Mouse (Mus musculus): ENCODE data around the gene Kcng1.

Gene Kcng1

DNA sequence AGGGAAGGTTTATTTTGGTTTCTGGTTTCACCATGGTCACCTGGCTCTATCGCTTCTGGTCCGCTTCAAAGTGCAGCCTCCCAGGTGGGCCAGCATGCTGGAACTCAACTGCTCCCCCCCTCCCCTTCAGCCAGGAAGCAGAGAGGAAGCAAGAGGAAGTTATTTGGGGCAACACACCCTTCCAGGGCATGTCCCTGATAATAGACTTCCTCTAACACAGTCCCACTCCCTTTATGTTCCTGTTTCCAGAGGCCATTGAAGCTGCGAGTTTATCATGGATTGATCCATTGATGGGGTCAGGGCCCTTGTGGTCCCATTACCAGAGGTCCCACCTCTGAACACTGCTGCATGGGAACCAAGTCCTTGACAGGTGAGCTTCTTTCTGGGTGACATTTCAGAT lies 21.4 kb downstream of the Kcng1 start:
- DNase-seq (ENCODE audit: low spot score): no peak

DNA sequence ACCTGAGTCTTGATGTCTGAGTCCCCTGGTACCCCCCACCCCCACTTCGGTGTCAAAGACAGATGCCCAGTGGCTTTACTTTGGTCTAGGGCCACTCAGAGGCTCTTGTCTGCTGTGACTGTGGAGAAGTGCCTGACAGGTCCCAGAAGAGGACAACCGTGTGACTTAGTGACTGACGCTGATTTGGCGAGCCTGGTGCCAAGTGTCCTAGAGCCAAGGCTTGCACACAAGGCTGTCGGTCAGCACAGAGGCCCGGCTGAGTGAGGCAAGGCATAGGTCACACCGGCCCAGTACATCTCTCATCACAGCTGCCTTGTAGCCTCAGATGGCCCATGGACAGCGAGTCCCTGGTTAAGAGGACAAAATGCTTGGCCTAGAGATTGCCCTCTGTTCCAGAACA lies 22.5 kb downstream of the Kcng1 start:
- DNase-seq (ENCODE audit: low spot score): no peak

DNA sequence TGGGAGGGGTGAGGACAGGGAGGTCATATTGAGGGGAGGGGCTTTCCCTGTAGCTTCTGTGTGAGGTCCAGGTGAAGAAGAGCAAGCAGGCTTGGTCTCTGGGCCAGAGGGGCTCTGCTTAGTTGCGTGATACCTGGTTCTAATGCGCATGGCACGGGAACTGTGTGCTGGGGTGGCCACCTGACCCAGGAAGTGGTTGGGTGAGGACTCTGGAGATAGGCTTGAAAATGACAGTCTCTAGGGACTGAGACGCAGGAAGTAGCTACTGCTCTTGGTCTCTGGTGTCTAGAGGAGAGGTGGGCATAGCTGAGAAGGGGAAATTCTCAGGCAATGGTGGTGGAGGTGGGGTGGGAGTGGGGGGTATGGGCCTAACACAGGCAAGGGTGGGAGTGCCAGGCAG lies 24.3 kb downstream of the Kcng1 start:
- no peak for DNase-seq (ENCODE audit: low spot score)

DNA sequence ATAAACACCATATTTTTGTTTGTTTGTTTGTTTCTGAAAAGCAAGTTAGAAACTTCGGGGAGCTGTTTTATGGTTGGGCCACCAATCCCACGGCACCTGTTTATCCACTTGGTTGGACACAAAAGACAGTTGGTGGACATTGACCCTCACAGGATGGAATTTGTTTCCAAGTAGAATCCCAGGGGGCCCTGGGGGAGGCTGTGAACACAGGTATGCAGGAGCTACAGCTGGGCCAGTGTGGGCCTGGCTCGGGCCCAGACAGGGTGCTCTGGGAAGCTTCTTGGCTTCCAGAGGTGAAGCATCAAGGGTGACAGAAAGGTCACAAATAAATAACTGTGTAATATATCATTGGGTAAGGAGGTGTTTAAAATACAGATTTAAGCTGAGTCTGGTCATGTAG lies 25.0 kb downstream of the Kcng1 start:
- DNase-seq (ENCODE audit: low spot score): no peak

DNA sequence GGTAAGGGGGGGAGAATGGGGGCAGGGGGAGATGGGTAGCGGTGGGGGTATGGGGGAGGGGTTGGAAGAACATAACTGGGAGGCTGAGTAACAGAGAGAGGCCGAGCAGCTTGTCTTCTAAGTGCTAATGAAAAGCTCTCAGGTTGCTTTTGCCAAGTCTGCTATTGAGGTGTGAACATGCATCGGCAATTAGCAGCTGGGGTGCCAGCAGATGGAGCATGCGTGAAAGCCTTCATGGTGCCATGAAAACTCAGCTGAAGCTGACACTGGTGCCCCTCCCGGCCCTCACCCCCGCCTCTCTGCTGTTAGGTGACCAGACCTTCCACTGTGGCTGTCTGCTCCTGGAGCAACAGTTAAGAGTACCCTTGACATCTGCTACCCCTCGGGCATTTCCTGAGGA lies 27.7 kb downstream of the Kcng1 start:
- no peak for DNase-seq (ENCODE audit: low spot score)

DNA sequence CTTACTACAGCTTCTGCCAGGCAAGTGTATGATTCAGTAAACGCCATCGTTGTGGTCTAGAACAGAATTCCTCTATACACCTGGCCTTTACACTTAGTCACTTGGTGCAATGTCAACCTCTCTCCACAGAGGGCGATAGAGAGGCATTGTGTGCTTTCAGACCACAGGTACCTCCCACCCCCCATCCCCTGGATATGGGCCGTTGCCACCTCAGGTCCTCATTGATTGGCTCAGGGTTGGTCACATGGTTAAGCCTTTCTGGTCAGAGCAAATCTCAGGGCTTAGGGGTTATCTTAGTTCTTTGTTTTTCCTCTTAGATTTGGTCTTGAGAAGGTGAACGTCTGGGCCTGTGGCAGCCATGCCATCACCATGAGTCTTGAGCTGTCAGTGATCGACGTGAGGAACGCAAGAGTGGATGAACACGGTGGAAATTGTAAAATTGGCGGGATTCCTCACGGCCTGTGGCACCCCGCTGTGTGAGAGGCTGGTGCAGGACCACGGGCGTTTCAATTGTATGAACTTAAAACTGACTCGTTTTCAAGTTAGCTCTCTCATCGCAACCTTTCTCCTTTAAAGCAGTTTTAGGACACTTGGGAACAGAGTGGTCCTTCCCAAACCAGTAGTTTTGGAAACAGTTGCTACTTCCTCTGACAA lies 28.8 kb downstream of the Kcng1 start:
- DNase-seq (ENCODE audit: low spot score): peak; percentile 87

DNA sequence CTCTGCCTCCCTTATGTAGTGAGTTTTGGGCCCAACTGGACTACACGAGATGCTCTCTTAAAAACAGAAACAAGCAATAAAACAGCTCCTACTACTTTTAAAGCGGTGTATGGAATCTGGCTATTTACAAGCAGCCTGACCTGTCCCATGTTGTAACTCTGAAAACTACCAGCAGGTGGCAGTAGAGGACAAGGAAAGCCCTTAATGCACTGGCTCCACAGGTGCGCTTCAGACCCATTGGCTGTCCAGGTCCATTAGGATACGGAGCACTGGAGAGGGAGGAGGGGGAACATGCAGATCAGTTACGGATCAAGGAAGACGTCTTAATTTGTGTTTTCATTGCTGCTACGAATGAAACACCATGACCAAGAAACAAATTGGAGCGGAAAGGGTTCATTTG lies 31.3 kb downstream of the Kcng1 start:
- DNase-seq (ENCODE audit: low spot score): peak; percentile 93

DNA sequence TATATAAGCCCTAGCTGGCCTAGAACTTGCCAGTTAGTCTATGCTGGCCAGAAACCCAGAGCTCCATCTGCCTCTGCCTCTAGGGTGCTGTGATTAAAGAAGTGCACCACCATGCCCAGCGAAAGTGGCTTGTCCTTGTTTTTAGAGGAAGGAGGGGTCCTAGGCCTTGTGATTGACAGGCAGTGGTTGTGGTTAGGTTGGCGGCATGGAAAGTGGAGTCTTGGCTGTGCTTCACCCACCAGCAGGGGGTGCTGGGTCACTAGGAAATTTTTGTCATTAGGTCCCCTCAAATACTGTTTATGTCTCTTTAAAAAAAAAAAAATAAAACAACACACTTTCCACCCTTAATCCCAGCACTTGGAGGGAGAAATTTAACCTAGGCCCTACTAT lies 32.7 kb downstream of the Kcng1 start:
- peak; percentile 64 for DNase-seq (ENCODE audit: low spot score)

DNA sequence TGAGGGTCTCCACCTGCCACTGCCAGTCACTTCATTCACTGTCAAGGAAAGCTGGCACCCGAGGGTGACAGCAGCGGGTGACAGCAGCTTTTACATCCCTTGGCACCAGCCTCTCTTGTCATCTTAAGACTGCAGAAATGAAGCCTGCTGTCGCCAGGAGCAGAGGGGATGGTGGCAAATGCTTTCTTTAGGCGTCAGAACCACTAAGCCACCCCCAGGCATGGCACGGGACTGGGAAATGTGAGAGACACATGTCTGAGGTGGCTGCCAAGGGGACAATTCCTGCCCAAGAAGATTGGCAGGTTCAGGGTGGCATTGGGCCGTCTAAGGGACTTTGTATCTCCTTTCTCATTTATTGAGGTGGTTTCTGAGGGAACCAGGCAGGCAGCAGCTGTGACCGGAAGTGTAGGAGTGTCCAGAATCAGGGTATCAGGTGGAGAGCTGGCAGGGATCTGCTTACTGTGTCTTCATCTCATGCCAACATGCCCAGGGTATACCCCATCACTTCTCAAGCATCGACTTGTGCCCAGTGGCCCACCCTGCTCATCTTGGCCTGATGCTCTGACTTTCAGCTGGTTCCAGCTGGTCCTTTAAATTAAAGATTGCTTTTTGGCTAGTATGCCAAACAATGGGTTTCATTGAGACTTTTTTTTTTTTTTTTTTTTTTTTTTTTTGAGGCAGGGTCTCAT lies 33.2 kb downstream of the Kcng1 start:
- DNase-seq (ENCODE audit: low spot score): no peak

DNA sequence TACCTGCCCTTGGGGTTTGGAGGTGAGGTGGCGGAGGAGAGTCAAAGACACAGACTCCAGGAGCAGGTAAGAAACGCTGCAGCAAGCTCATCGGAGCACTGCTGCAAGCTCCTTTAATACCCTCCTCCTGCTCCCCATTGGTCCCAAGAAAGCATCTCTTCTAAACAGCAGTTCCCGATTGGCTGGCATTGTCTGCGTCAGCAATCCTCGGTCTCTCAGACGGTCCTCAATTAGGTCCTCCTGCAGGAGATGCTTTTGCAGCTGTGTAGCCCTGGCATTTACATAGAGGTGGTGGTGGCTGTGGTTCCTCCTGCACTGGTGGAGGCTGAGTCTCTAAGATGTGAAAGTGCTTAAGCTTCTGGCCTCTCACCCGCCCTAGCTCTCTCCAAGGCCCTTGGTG lies 36.0 kb downstream of the Kcng1 start:
- no peak for DNase-seq (ENCODE audit: low spot score)

DNA sequence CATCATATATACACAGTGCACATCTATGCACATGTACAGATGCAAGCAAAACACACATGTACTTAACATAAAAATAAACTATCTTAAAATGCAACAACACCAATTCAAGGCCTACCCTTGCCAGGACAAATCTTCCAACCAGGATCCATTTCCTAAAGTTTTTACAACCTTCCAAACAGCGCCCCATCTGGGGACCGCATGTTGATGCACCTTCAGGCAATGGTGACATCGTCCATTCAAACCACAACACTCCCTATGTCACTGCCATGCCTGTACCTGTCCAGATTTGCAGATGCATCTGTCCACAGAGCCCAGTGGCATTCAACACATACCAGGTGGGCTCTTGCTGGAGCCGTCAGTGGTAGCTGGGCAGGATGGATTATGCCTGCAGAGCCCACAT lies 38.3 kb downstream of the Kcng1 start:
- DNase-seq (ENCODE audit: low spot score): no peak

DNA sequence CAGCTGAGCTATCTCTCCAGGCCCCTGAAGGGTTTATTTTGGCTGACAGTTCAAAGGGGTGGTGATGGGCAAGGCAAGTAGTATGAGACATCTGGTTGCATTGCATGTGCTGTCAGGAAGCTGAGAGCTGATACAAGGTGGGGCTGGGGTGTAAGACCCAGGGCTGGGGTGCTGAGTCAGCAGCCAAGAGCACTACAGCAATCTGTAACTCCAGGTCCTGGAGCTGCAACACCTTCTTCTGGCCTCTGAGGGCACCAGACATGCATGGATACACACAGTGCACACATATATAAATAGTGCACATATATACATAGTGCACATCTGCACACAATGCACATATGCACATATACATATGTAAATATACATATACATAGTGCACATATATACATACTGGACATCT lies 38.7 kb downstream of the Kcng1 start:
- no peak for DNase-seq (ENCODE audit: low spot score)

DNA sequence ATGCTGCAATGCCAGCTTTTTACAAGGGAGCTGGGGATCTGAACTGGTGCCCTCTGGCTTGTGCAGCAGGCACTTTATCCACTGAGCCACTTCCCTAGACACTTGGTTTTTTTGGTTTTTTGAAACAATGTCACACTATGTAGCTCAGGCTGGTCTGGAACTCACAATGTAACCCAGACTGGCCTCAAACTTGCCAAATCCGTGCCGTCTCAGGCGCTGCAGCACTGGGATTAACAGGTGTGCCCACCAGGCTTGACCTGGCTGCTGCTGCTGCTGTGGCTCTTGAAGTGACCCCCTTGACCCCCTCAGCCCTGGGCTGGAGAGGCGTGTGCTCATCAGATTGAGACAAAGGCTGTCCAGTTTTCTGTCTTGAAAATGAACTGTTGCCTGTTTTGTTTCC lies 43.2 kb downstream of the Kcng1 start:
- no peak for DNase-seq (ENCODE audit: low spot score)

DNA sequence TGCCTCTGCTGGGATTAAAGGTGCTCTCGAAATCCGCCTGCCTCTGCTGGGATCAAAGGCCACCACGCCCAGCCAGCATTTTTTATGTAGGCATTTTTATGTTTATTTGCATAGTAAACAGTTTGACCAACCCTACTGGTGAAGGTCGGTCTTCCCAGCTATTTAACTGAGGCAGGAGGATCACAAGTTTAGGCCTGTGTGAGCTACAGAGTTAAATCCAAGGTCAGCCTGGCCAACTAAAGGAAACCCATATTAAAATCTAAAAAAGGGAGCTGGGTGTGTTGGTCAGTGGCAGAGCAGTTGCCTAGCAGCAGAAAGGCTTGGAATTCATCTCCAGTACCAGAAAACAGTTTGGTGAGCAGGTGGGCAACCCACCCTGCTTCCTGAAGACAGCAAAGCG lies 48.2 kb downstream of the Kcng1 start:
- DNase-seq (ENCODE audit: low spot score): no peak

DNA sequence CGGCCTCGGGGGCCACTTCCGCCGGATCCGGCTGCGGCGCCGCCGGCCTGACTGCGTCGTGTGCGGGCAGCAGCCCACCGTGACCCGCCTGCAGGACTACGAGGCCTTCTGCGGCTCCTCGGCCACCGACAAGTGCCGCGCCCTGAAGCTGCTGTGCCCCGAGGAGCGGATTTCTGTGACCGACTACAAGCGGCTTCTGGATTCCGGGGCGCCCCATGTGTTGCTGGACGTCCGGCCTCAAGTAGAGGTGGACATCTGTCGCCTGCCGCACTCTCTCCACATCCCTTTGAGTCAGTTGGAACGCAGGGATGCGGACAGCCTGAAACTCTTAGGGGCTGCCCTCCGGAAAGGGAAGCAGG lies 50.1 kb downstream of the Kcng1 start:
- no peak for DNase-seq (ENCODE audit: low spot score)

DNA sequence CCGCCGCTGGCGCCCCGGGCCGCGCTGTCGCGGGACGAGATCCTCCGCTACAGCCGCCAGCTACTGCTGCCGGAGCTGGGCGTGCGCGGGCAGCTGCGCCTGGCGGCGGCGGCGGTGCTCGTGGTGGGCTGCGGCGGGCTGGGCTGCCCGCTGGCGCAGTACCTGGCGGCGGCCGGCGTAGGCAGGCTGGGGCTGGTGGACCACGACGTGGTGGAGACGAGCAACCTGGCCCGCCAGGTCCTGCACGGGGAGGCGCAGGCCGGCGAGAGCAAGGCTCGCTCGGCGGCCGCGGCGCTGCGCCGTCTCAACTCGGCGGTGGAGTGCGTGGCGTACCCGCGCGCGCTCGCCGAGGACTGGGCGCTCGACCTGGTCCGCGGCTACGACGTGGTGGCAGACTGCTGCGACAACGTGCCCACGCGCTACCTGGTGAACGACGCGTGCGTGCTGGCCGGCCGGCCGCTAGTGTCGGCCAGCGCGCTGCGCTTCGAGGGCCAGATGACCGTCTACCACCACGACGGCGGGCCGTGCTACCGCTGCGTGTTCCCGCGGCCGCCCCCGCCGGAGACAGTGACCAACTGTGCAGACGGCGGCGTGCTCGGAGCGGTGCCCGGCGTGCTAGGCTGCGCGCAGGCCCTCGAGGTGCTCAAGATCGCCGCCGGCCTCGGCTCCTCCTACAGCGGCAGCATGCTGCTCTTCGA lies 50.6 kb downstream of the Kcng1 start:
- no peak for DNase-seq (ENCODE audit: low spot score)

DNA sequence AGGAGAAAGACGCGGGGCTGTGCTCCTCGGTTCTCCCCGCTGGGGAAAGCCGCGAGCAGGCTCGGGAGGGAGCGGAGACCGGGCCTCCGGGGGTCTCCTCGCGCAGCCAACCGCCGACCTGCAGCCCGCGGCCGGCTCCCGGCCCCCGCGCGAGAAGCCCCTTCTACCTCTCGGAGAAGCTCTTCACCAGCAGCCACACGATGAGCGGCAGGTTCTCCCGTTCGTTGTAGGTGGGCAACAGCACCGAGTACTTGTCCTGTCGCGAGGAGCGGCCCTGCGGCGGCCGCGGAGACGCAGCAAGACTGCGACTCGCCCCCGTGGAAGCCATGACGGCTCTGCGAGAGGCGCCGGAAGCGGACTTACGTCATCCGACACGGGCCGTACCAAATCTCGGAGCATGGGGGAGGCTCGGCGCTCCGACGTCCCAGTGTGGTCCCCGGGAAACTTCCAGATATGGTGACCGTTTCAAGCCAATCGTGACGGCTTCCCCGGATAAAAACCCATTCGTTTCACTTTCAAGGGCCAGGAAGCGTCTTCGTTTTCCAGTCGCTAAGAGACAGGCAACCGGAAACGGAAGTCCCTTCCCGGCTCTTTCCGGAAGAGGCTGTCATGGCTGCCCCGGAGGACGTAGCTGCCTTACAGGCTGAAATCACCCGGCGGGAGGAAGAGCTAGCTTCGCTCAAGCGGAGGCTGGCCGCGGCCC lies 51.4 kb downstream of the Kcng1 start, which contains the start of the genes Gm20716, Dpm1 and Mocs3:
TSS of gene Gm20716 (minus strand) at position 339 of the 703 bp plus-strand sequence.
TSS of gene Dpm1 (minus strand) at position 566 of the 703 bp plus-strand sequence.
TSS of gene Mocs3 (plus strand) at position 597 of the 703 bp plus-strand sequence.
- peak; percentile 93 for DNase-seq (ENCODE audit: low spot score)

DNA sequence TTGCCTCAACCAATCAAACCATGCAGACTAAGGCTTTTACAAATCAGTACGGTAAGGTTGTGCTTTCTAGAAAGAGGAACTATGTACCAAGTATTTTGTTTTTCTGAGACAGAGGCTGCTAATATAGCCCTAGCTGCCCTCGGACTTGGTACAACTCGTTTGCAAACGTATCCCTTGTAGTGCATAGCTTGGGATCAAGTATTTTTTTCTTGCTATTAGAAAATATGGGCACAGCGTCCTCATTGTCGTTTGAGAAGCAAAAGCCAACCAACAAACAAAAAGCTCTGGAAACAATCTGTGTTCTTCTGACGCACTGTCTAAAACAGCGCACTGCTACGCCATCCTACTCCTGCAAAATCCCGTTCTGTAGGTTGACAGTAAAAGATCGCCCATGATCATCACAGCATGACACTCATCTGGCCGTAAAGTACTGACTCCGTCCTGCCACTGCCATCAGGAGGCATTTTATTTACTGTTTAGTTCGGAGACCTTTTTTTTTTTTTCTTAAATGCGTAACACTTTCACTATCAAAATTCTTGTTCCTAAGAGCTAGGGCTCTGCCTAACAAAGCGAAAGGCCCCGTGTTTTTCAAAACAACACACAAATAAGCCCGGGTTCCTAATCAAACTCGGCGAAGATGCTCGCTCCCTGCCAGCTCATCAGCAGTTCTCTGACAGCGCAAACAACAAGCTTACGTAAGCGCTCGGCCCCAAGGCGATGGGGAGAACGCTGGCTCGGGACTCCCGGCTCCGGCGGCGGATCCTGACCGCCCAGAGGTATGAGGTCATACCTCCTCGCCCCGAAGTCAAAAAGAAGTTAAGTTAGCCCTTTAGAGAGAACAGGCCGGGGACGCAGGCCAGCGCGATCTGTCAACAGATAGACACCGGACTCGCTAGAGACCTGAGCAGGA lies 52.2 kb downstream of the Kcng1 start:
- DNase-seq (ENCODE audit: low spot score): peak; percentile 12

DNA sequence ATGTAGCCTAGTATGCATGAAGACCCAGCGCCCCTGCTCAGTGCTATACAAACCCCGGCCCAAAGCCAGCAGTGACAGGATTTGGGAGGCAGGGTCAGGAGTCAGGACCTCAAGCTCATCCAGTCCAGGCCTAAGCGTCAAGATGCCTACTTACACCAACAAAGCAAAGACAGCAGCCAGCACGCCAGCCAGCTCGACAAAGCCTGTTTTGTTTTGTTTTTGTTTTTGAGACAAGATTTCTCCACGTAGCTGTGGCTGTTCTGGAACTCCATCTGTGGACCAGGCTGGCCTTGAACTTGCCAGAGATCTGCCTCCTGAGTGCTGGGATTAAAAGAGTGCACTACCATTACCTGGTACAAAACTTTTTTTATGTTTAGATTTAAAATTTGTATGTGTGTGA lies 58.2 kb downstream of the Kcng1 start:
- no peak for DNase-seq (ENCODE audit: low spot score)

DNA sequence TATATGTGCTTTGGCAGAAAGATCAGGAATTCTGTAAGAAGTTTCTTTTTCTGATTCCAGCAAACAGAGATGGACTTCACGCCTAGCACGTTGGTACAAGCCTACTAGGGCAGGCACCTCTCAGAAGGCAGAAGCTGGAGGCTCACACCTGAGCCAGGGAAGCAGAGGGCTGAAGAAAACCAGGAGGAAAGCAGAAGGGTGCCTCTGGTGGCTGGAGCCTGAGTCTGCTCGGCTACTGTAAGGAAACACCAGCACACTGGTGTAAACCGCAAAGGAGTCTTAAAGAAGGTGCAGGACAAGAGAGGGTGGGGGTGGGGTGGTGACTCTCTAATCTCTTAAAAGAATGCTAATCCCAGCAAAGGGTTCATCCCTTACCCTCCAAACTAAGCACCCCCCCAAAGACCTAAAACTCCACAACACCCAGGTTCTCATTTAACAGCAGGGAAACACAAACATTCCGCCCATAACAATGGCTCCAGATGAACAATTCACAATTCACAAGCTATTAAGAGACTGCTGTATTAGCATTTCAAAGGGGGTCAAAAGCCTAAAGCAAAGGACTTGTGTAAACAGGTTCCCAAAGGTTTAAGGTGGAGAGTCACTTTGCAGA lies 67.6 kb downstream of the Kcng1 start:
- DNase-seq (ENCODE audit: low spot score): no peak

All from embryo, embryonic 10.5 days (tissue).